Mouse (Mus musculus) adrenal gland, postnatal 14 days (tissue): ENCODE results near the gene Olfr695. TPM values are rescaled to one million over a fixed set of nuclear protein-coding genes. Genes with fewer than 3 reads are reported as not detected.
"Not testable (repeated sequence)": the region's sequence is repeated elsewhere in the genome, so short reads cannot be mapped to it uniquely, and the experiment has no call there.

Experiments used
- DNase-seq: peaks from one replicate; pipeline ENCODE4 v3.0.0; 2021; ENCODE audit warnings: mixed read lengths
- long read RNA-seq, 2 experiments: library from polyadenylated mRNA; stranded (forward); transcript quantifications; one replicate each; pipeline ENCODE4 v2.0.0; 2021
- total RNA-seq: library from RNA; stranded (reverse); gene quantifications from 2 replicates; pipeline ENCODE4 v1.2.3, GENCODE M21; 2021

The Olfr695 gene
- not detected in 2 replicates for total RNA-seq
- long read RNA-seq, experiment 1: 0 reads
- long read RNA-seq, experiment 2: 0 reads

DNA sequence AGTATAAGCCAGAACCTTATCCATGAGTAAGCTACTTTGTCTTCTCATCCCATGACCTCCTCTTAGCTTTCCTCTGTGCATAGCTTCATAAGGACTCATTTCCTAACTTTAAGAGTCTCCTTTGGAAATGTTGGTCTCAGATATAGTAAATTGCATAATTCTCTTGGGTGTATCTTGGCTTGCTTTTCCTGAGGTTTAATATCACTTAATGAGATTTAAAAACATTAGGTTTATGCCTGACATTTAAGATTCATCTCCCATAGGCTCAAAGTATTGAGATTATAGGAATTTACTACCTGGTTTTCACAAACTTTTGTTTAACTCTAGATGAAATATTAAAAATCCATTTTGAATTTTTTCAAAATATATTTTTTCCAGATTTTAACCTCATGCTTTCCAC lies at the start of gene Olfr695:
Gene Olfr695 (minus strand): TSS at position 101 of the 400 bp plus-strand sequence.
- no peak for DNase-seq

DNA sequence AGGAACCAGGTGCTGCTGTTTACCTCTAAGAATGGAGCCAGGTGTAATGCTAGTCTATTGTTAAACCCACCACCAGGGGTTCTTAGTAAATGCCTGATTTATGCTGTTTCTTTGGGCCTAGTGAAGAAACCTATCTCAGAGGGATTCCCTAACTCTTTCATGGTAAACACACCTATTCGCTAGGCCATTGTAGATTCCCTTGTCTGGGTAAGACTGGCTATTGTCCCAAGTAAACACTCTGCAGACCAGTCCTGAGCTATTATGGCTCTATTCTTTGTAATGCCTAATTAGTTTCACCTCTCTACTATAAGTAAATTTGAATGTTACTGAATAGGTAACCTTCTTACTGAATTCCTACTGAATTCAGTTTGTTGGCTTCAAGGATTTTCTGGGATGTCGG lies 44.8 kb upstream of the Olfr695 start:
- DNase-seq: not testable (repeated sequence)

DNA sequence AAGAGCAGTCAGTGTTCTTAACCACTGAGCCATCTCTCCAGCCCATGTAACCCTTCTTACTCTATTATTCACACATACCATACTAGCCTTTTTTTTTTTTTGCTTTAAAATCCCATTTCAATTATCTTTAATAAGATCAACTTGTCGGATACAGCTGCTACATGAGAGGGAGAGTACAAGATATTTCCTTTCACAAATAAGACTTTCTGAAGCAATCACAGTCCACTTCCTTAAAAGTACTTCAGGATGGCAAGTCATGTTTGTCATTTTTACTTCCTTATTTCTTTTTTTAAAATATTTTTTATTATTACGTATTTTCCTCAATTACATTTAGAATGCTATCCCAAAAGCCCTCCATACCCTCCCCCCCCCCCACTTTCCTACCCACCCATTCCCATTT lies 42.6 kb upstream of the Olfr695 start:
- no peak for DNase-seq

DNA sequence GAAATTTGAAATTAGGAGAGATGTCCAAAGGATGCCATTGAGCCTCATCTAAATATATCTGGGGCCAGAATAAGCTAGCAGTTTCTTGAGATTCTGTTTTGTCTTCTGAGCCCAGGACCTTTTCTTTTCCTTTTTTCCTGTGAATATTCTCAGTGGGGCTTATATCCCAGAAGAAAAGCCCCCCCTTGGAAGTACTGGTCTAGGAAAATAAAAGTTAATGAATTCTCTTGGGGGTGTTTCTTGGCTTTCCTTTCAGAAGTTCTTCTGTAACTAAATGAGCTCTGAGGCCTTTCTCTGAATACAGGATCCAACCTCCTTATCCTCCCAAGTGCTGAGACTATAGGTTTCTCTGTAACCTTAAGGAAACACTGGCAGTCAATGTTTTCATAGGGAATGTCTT lies 39.1 kb upstream of the Olfr695 start, which contains the start of gene Olfr698:
Gene Olfr698 (minus strand): TSS at position 101 of the 400 bp plus-strand sequence.
- no peak for DNase-seq

DNA sequence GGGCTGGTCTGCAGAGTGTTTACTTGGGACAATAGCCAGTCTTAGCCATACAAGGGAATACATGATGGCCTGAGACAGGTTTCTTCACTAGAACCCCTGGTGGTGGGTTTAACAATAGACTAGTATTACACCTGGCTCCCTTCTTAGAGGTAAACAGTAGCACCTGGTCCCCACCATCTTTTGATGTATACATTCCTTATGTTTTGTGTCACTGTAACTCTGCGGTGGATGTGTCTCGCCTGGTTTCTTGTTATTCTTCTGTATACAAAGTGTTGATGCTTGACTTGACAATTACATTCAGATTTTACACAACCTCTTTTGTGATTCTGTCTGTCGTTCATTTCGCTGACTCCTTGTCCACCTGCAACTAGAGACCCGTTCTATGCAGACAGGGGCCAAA lies 29.6 kb upstream of the Olfr695 start:
- DNase-seq: no peak

DNA sequence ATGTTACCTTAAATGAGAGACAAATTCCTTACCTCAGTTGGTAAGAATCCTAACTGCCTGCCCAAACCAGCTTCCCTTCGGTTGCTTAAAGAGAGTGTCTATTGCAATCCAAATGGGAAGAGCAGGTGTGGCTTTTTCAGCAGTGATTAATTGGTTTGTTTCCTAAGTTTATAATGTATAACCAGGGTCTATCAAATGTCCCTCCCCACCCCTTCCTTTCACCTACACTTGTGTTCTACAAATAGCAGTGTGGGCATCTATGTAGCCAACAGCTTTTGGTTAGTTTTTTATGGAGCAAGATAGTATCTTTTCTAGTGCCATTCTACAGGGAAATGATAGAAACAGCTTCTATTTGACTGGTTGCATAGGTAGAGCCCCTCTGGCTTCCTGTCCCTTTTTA lies 26.1 kb upstream of the Olfr695 start, which contains the start of gene Olfr697:
Gene Olfr697 (minus strand): TSS at position 101 of the 400 bp plus-strand sequence.
- DNase-seq: no peak

DNA sequence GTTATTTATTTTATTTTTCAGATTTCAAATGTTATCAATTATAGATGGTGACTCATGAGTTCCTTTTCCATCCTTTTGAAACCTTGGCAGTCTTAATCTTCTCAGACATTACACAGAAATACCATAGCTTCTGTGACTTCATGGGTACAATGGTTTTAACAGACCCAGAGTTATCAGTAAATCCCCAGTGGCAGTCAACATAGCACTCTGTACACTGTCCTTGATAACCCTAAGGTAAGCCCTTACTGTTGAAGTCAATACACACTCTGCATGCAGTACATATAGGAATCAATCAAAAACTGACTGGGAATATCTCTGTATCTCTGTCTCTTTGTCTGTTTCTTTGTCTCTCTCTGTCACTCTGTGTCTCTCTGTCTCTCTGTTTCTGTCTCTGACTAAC lies 20.8 kb upstream of the Olfr695 start:
- DNase-seq: no peak

DNA sequence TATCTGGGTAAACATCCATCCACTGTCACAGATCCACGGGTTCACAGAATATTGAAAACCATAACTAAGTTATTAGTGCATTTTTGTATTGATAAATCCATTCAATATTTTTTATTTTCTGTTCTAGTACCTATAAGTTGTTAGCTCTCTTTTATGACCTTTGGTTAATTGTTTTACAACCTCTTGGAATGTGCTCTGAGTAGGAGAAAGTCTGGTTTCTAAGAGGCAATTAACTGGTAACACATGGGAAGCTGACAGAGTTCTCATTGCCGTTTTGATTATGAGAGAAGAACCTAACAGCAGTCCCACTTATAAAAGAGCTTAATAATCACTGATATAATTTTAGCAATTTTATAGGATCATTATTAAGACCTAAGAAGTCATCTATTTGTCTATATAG lies 17.5 kb upstream of the Olfr695 start:
- DNase-seq: no peak

DNA sequence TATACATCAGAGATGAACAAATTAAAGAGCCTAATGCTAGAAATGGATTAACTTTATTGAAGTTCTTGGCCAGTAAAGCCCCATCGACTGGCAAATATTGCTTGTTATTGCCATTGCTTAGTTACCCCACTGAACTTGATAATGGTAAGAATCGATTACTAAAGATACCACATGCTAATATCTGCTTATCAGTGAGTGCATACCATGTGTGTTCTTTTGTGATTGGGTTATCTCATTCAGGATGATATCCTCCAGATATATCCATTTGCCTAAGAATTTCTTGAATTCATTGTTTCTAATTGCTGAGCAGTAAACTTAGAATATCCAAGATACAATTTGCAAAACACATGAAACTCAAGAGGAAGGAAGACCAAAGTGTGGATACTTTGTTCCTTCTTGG lies 9.5 kb upstream of the Olfr695 start:
- DNase-seq: not testable (repeated sequence)

DNA sequence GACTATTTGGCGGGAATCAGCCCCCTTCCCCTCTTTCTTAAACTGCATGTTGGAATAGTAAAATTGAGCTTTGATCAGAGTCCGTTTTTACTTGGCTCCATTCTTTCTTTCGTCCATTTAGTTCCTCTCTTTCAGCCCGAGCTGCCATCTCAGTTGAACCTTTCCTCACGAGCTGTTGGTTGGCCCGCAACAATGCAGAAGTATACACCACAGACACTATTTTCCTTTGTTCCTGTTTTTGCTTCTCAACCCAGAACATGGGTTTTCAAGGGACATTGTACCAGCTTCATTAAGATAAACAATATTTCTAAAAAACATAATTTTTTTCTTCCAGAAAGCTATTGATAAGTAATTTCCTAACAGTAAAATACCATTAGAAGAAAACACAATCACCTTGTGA lies 4.7 kb downstream of the Olfr695 start:
- DNase-seq: no peak

DNA sequence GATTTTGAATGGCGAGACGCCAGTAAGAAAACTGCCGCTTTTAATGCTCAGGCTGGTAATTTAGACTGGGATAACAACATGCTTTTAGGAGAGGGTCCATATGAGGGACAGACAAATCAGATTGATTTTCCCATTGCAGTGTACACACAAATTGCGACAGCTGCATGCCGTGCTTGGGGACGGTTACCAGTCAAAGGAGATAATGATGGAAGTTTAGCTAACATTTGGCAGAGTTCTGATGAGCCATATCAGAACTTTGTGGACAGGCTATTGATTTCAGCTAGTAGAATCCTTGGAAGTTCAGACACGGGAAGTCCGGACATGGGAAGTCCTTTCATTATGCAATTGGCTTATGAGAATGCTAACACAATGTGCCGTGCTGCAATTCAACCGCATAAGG lies 8.5 kb downstream of the Olfr695 start:
- not testable (repeated sequence) for DNase-seq

DNA sequence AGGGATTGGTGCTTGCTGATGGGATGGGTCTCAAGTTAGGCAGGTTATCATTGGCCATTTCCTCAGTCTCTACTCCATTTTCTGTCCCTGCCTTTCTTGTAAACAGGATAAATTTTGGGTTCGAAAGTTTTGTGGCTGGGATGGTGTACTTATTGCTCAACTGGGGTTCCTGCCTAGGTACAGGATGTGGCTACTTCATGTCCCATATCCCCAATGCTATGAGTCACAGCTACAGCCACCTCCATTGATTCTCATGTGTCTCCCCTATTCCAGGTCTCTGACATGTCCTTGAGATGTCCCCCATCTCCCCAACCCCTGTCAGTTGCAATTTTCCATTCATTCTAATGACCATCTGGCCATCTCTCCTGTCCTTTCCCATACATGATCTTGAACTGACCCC lies 19.3 kb downstream of the Olfr695 start:
- no peak for DNase-seq

DNA sequence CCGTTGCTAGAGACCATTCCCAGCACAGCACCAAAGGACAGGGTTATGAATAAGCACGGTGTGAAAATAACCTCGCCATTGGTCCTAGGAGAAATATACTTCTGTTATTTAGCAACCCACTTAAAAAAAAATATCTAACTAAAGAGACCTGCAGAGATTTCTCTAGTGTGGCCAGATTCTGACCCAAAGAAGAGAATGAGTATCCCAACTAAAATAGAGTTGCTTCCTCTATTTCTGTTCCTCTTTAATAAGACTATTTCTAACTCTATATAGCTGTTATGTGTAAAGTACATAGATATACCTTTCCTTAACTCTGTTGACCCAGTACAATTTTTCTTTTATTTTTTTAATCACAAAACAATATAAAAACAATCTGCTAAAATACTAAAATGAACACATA lies 23.2 kb downstream of the Olfr695 start:
- no peak for DNase-seq

DNA sequence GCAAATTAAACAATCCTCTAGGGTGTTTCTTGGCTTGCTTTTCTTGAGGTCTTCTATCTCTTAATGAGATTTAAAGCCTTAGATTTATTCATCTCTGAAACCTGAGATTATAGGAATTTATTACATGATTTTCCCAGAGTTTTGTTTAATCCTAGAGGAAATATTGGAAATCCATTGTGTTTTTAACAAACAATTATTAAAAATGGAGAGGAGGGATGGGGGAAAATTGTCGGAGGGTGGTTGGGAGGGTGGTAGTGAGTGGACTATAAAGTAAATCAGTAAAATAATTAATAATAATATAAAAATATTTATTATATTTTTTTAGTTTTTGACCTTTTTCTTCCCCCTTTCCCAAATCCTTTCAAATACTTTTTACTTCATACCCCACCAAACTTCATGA lies 24.5 kb downstream of the Olfr695 start, which contains the start of gene Olfr694:
Gene Olfr694 (minus strand): TSS at position 101 of the 400 bp plus-strand sequence.
- DNase-seq: no peak

DNA sequence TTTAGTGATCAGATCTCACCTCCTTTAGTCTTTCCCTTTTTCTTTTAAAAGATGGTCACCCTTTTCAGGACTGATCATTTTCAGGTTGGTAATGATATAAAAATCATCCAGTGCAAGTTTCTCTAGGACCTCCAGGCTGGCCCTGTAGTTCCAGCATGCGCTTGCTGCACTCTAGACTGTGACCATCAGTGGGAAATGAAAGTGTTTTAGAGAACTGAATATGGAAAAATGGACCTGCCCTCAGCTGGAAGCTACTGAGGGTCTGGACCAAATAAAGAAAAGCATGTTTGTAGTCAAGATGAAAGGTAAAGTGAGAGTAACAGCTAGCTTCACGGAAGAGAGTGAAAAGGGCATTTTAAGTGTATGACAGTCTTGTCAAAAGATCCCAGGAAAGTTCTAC lies 30.8 kb downstream of the Olfr695 start:
- no peak for DNase-seq

DNA sequence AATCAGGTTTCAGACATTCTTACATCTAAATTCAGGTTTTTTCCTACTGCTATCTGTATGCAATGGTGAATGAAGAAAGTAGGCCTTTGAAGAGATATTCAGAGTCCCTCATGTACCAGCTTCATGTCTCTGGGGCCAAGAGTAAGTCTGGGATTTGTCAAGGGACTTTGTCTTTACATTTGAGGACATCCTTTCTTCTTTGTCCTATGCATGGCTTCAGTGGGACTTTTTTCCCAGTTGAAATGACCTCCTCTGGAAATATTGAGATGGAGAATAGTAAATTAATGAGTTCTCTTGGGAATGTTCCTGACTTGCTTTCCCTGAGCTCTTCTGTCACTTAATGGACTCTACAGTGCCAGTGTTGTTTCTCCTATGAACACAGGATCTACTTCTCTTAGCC lies 35.7 kb downstream of the Olfr695 start, which contains the start of gene Olfr693:
Gene Olfr693 (minus strand): TSS at position 101 of the 400 bp plus-strand sequence.
- DNase-seq: no peak

Other genes with a start within 250 kb of the Olfr695 start
- gene Olfr693, start 35.8 kb downstream of the Olfr695 start, total RNA-seq: not detected in 2 replicates
- not detected in 2 replicates for gene Olfr694, start 24.6 kb downstream of the Olfr695 start, total RNA-seq
- gene Olfr697, start 26.0 kb upstream of the Olfr695 start, total RNA-seq: not detected in 2 replicates
- gene Olfr698, start 39.0 kb upstream of the Olfr695 start, total RNA-seq: not detected in 2 replicates
- not detected in 2 replicates for gene Olfr699, start 76.8 kb upstream of the Olfr695 start, total RNA-seq
- gene Olfr700, start 92.4 kb upstream of the Olfr695 start, total RNA-seq: not detected in 2 replicates
- not detected in 2 replicates for gene Olfr701, start 97.7 kb upstream of the Olfr695 start, total RNA-seq
- not detected in 2 replicates for gene Olfr702, start 117.5 kb upstream of the Olfr695 start, total RNA-seq
- not detected in 2 replicates for gene Olfr703, start 127.0 kb upstream of the Olfr695 start, total RNA-seq
- gene Olfr704, start 146.8 kb upstream of the Olfr695 start, total RNA-seq: not detected in 2 replicates
- gene Olfr705, start 160.5 kb upstream of the Olfr695 start, total RNA-seq: not detected in 2 replicates
- gene Olfr706, start 171.8 kb upstream of the Olfr695 start, total RNA-seq: not detected in 2 replicates
- gene Olfr707, start 184.8 kb upstream of the Olfr695 start, total RNA-seq: not detected in 2 replicates
- not detected in 2 replicates for gene Olfr1532-ps1, start 191.6 kb upstream of the Olfr695 start, total RNA-seq
- 0.11 TPM in 2 replicates for gene Olfr709-ps1, start 215.8 kb upstream of the Olfr695 start, total RNA-seq
- gene Olfr710, start 231.9 kb upstream of the Olfr695 start, total RNA-seq: not detected in 2 replicates
- gene Olfr6, start 247.5 kb upstream of the Olfr695 start, total RNA-seq: 0.26 TPM in 1 of 2 replicates, not detected in the other